Mouse (Mus musculus): ENCODE measurements around the gene Ghitm.

DNA sequence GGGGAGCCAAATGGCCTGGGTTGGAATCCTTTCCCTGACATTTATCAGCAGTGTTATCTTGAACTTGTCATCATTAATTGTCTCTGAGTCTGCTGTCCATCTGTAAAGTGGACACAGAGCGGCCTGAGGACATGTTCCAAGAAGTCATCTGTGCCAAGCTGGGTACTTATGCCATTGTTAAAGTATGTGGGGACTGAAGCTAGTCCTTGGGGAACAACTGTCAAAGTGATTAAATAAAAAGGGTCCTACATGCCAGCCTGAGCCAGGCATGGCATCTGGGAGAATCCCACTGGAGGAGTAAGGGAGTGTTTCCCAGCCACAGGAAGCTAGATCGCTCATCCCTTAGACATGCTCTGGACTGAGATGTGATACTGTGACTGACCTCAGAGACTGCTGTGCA lies 24.6 kb downstream of the Ghitm start:
- TF ChIP-seq ZC3H11A (IDR thresholded peaks at IDR 0.05; ENCODE audit: borderline replicate concordance, low read depth, low read length) (no peak), CHD2 (IDR thresholded peaks at IDR 0.05; ENCODE audit: low read depth, low read length) (no peak), ZNF384 (IDR thresholded peaks at IDR 0.05; ENCODE audit: low read depth, low read length) (no peak), HCFC1 (IDR thresholded peaks at IDR 0.05; ENCODE audit: borderline replicate concordance, insufficient read depth, low read length) (no peak), MAFK (IDR thresholded peaks at IDR 0.05; ENCODE audit: insufficient read depth, low read depth, low read length) (no peak)
